Mouse (Mus musculus): Measurements from ENCODE around the gene Comp. TPM values are rescaled to one million over a fixed set of nuclear protein-coding genes. Genes with fewer than 3 reads are reported as not detected.

Comp gene
- polyA plus RNA-seq, 1 experiment from 2014 or later, result 0.42 TPM

DNA sequence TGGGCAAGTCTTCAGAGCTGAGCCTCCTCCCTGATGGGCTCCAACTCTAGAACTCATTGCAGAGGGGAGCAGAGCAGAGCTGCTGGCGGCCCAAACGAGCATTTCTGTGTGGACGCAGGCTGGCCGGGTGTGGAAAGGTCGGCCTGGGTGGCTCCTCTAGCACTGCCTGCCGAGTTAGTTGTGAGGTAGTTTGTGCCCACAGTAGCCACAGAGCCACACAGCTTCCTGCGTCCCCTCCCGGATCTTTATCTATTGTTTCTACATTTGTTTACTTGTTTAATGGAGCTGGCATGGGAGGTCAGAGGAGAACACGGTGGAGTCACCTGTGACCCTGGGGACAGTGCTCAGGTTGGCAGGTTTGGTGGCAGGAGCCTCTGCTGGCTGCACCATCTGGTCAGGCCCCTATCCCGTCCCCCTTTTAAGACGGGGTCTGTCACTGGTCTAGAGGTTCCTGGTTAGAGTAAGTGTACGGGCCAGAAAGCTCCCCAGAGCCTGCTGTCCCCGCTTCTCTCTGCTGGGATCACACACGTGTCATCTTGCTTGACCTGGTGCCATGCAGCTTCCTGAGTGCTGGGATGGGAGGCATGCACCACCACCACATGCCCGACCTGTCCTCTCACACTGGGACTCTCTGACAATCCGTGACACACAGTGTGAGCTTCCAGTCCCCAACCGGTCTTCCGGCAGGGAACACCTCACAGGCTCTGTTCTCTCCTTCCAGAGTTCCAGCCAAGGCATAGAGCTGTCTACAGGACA lies 48.2 kb downstream of the Comp start:
- H3K4me1 ChIP-seq (replicated peaks; ENCODE audit: control insufficient read depth, insufficient read depth), result peaks cover 4% of the 10 kb centered on the region; the same call in 1 of the 2 replicates
- H3K4me2 ChIP-seq (replicated peaks; ENCODE audit: low read depth), result no peak overlapping the region
- H3K4me3 ChIP-seq (ENCODE audit: low read depth, low read length), result no peak overlapping the region
- H3K27me3 ChIP-seq (ENCODE audit: control insufficient read depth, insufficient read depth, low read length), result no peaks in the 10 kb centered on the region
- no peak for TF ChIP-seq CTCF (IDR thresholded peaks at IDR 0.05; ENCODE audit: low read depth)
- no peak for TF ChIP-seq EP300 (optimal IDR thresholded peaks at IDR 0.05)
- H3K27ac ChIP-seq (replicated peaks), result no peak overlapping the region
- no peak overlapping the region for H3K9ac ChIP-seq (ENCODE audit: low read length)
- H3K9me3 ChIP-seq (ENCODE audit: control insufficient read depth, low read length), result no peaks in the 10 kb centered on the region
- no peaks in the 10 kb centered on the region for H3K36me3 ChIP-seq (ENCODE audit: control insufficient read depth, insufficient read depth, low read length)
- ATAC-seq (ENCODE audit: low FRiP score, low TSS enrichment) (no peak), DNase-seq (ENCODE audit: low spot score) (no peak)
- WGBS, result 69% methylated on average over 18 of the region's 18 CpGs

DNA sequence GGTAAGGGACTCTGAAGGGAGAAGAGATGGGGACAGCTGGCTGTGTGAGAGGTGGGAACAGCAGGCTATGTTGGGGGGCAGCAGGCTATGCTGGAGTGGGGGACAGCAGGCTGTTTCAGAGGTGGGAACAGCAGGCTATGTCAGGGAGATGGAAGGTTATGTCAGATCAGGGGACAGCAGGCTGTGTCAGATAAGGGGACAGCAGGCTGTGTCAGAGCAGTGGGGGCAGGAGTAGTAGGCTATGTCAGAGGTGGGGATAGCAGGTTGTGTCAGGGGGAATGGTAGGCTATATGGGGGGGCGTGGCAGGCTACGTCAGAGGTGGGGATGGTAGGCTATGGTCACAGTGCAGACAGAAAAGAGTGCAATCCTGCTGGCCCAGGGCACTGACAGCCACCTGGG lies 49.4 kb downstream of the Comp start:
- Histone ChIP-seq H3K27ac (replicated peaks) (no peak overlapping the region), H3K4me2 (replicated peaks; ENCODE audit: low read depth) (no peak overlapping the region), H3K9me3 (ENCODE audit: control insufficient read depth, low read length) (no peaks in the 10 kb centered on the region), H3K27me3 (ENCODE audit: control insufficient read depth, insufficient read depth, low read length) (no peaks in the 10 kb centered on the region), H3K9ac (ENCODE audit: low read length) (no peak overlapping the region), H3K36me3 (ENCODE audit: control insufficient read depth, insufficient read depth, low read length) (no peaks in the 10 kb centered on the region), H3K4me1 (replicated peaks; ENCODE audit: control insufficient read depth, insufficient read depth) (peaks cover 4% of the 10 kb centered on the region; the same call in 1 of the 2 replicates), H3K4me3 (ENCODE audit: low read depth, low read length) (no peak overlapping the region)
- TF ChIP-seq CTCF (IDR thresholded peaks at IDR 0.05; ENCODE audit: low read depth) (no peak), EP300 (optimal IDR thresholded peaks at IDR 0.05) (no peak)
- ATAC-seq (ENCODE audit: low FRiP score, low TSS enrichment) (no peak), DNase-seq (ENCODE audit: low spot score) (no peak)
- 84% methylated on average over 2 of the region's 2 CpGs for WGBS

DNA sequence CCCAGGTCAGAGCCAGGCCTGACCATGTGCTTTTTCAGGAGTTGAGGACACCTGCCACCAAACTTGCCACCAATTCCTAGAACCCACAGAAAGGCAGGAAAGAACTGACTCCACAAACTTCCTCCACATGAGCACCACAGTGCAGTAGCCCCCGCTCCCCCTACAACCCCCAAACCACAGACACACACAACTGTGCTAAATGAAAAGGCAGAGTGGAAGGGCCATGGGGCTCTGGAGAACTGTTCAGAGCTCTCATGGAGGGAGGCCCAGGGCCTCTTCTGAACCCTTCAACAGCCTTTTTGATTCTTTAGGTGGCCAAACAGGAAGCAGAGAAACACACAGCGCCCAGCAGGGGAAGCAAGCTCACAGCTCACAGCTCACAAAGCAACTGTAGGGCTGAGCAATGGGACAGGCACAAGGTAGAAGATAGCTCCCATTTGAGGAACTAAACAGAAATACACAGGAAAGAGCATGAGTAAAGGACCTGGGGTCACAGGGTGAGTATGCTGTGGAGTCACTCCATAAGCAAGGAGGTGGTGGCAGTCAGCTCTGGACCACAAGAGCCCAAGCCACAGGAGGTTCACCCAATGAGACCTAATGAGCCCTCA lies 53.0 kb downstream of the Comp start:
- Histone ChIP-seq H3K9me3 (ENCODE audit: control insufficient read depth, low read length) (no peaks in the 10 kb centered on the region), H3K27me3 (ENCODE audit: control insufficient read depth, insufficient read depth, low read length) (no peaks in the 10 kb centered on the region), H3K4me2 (replicated peaks; ENCODE audit: low read depth) (no peak overlapping the region), H3K9ac (ENCODE audit: low read length) (no peak overlapping the region), H3K4me3 (ENCODE audit: low read depth, low read length) (no peak overlapping the region), H3K4me1 (replicated peaks; ENCODE audit: control insufficient read depth, insufficient read depth) (no peaks in the 10 kb centered on the region), H3K27ac (replicated peaks) (no peak overlapping the region), H3K36me3 (ENCODE audit: control insufficient read depth, insufficient read depth, low read length) (no peaks in the 10 kb centered on the region)
- no peak for ATAC-seq (ENCODE audit: low FRiP score, low TSS enrichment)
- no peak for DNase-seq (ENCODE audit: low spot score)
- WGBS, result 94% methylated on average over 2 of the region's 2 CpGs
- no peak for TF ChIP-seq CTCF (IDR thresholded peaks at IDR 0.05; ENCODE audit: low read depth)
- TF ChIP-seq EP300 (optimal IDR thresholded peaks at IDR 0.05), result no peak

DNA sequence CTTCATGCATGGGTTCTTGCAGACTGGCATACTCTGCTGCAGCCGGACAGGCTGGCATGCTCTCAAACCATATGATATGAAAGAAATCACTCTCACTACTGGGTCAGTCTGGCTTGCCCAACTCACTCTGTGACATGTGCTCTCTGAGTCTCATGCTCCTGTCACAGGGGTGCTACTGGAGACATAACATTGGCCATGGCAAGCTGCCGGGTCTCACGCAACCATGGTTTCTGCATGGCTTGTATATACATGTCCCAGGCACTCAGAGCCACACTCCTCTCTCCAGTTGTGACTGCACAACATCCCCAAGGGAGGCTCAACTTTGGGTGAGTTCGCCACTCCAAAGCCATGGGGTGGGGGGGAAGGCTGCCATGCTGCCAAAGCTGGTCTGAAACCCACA lies 57.9 kb downstream of the Comp start:
- ATAC-seq (ENCODE audit: low FRiP score, low TSS enrichment), result no peak
- 95% methylated on average over 4 of the region's 4 CpGs for WGBS
- Histone ChIP-seq H3K4me3 (ENCODE audit: low read depth, low read length) (no peak overlapping the region), H3K4me1 (replicated peaks; ENCODE audit: control insufficient read depth, insufficient read depth) (no peaks in the 10 kb centered on the region), H3K27me3 (ENCODE audit: control insufficient read depth, insufficient read depth, low read length) (no peaks in the 10 kb centered on the region), H3K4me2 (replicated peaks; ENCODE audit: low read depth) (no peak overlapping the region), H3K27ac (replicated peaks) (no peak overlapping the region), H3K9me3 (ENCODE audit: control insufficient read depth, low read length) (no peaks in the 10 kb centered on the region), H3K9ac (ENCODE audit: low read length) (no peak overlapping the region), H3K36me3 (ENCODE audit: control insufficient read depth, insufficient read depth, low read length) (no peaks in the 10 kb centered on the region)
- TF ChIP-seq CTCF (IDR thresholded peaks at IDR 0.05; ENCODE audit: low read depth), result no peak
- no peak for TF ChIP-seq EP300 (optimal IDR thresholded peaks at IDR 0.05)
- DNase-seq (ENCODE audit: low spot score), result no peak

Other genes with a start within 250 kb of the Comp start
- 31.9 and 33.6 TPM in 2 replicates for gene Nr2c2ap, start 242.2 kb upstream of the Comp start, polyA plus RNA-seq (2015; fragmentation: Nextera tagmentation; extraction: Ambion mirVana)
- 8.9 and 9.8 TPM in 2 replicates for gene Rfxank, start 234.4 kb upstream of the Comp start, polyA plus RNA-seq (2015; fragmentation: Nextera tagmentation; extraction: Ambion mirVana)
- 30.1 and 30.5 TPM in 2 replicates for gene Borcs8, start 234.1 kb upstream of the Comp start, polyA plus RNA-seq (2015; fragmentation: Nextera tagmentation; extraction: Ambion mirVana)
- 0.10 TPM in 1 of 2 replicates, not detected in the other for gene Mef2b, start 233.8 kb upstream of the Comp start, polyA plus RNA-seq (2015; fragmentation: Nextera tagmentation; extraction: Ambion mirVana)
- 38.2 and 40.8 TPM in 2 replicates for gene Tmem161a, start 201.2 kb upstream of the Comp start, polyA plus RNA-seq (2015; fragmentation: Nextera tagmentation; extraction: Ambion mirVana)
- gene Slc25a42, start 161.3 kb upstream of the Comp start, polyA plus RNA-seq (2015; fragmentation: Nextera tagmentation; extraction: Ambion mirVana), result 3.1 and 4.5 TPM in 2 replicates
- gene Sugp2, start 139.3 kb upstream of the Comp start, polyA plus RNA-seq (2015; fragmentation: Nextera tagmentation; extraction: Ambion mirVana), result 7.8 and 9.0 TPM in 2 replicates
- gene Armc6, start 139.1 kb upstream of the Comp start, polyA plus RNA-seq (2015; fragmentation: Nextera tagmentation; extraction: Ambion mirVana), result 11.9 and 12.9 TPM in 2 replicates
- 13.8 and 17.5 TPM in 2 replicates for gene Homer3, start 90.7 kb upstream of the Comp start, polyA plus RNA-seq (2015; fragmentation: Nextera tagmentation; extraction: Ambion mirVana)
- gene Ddx49, start 71.1 kb upstream of the Comp start, polyA plus RNA-seq (2015; fragmentation: Nextera tagmentation; extraction: Ambion mirVana), result 35.0 and 36.0 TPM in 2 replicates
- gene Cope, start 71.0 kb upstream of the Comp start, polyA plus RNA-seq (2015; fragmentation: Nextera tagmentation; extraction: Ambion mirVana), result 347 and 366 TPM in 2 replicates
- gene Cers1, start 57.8 kb upstream of the Comp start, polyA plus RNA-seq (2015; fragmentation: Nextera tagmentation; extraction: Ambion mirVana), result 2.0 and 2.6 TPM in 2 replicates
- 0.53 TPM in 2 replicates for gene Gdf1, start 43.7 kb upstream of the Comp start, polyA plus RNA-seq (2015; fragmentation: Nextera tagmentation; extraction: Ambion mirVana)
- gene Upf1, start 20.3 kb upstream of the Comp start, polyA plus RNA-seq (2015; fragmentation: Nextera tagmentation; extraction: Ambion mirVana), result 9.5 and 9.6 TPM in 2 replicates
- 8.0 and 8.4 TPM in 2 replicates for gene Crtc1, start 66.0 kb downstream of the Comp start, polyA plus RNA-seq (2015; fragmentation: Nextera tagmentation; extraction: Ambion mirVana)
- gene Klhl26, start 103.4 kb downstream of the Comp start, polyA plus RNA-seq (2015; fragmentation: Nextera tagmentation; extraction: Ambion mirVana), result 10.4 and 12.4 TPM in 2 replicates
- gene Tmem59l, start 113.8 kb downstream of the Comp start, polyA plus RNA-seq (2015; fragmentation: Nextera tagmentation; extraction: Ambion mirVana), result 2.4 and 2.8 TPM in 2 replicates
- gene Crlf1, start 119.6 kb downstream of the Comp start, polyA plus RNA-seq (2015; fragmentation: Nextera tagmentation; extraction: Ambion mirVana), result 5.8 and 6.5 TPM in 2 replicates
- 119 and 122 TPM in 2 replicates for gene Rex1bd, start 133.2 kb downstream of the Comp start, polyA plus RNA-seq (2015; fragmentation: Nextera tagmentation; extraction: Ambion mirVana)
- gene Uba52, start 137.2 kb downstream of the Comp start, polyA plus RNA-seq (2015; fragmentation: Nextera tagmentation; extraction: Ambion mirVana), result 951 and 966 TPM in 2 replicates
- gene Fkbp8, start 154.2 kb downstream of the Comp start, polyA plus RNA-seq (2015; fragmentation: Nextera tagmentation; extraction: Ambion mirVana), result 179 and 188 TPM in 2 replicates
- gene Kxd1, start 154.4 kb downstream of the Comp start, polyA plus RNA-seq (2015; fragmentation: Nextera tagmentation; extraction: Ambion mirVana), result 47.1 and 54.6 TPM in 2 replicates
- gene Ell, start 165.9 kb downstream of the Comp start, polyA plus RNA-seq (2015; fragmentation: Nextera tagmentation; extraction: Ambion mirVana), result 11.1 and 13.5 TPM in 2 replicates
- 37.4 and 39.3 TPM in 2 replicates for gene Isyna1, start 220.8 kb downstream of the Comp start, polyA plus RNA-seq (2015; fragmentation: Nextera tagmentation; extraction: Ambion mirVana)
- 66.7 and 83.8 TPM in 2 replicates for gene Ssbp4, start 235.3 kb downstream of the Comp start, polyA plus RNA-seq (2015; fragmentation: Nextera tagmentation; extraction: Ambion mirVana)
- gene Lrrc25, start 242.6 kb downstream of the Comp start, polyA plus RNA-seq (2015; fragmentation: Nextera tagmentation; extraction: Ambion mirVana), result 2.3 and 2.7 TPM in 2 replicates